Mouse (Mus musculus) embryo, embryonic 9.5 days (tissue): ENCODE results near the gene Crybb1.

Experiments used
- DNase-seq: peaks from one replicate; pipeline ENCODE4 v3.0.0-alpha.2; 2017; ENCODE audit errors: extremely low spot score

Gene Crybb1

DNA sequence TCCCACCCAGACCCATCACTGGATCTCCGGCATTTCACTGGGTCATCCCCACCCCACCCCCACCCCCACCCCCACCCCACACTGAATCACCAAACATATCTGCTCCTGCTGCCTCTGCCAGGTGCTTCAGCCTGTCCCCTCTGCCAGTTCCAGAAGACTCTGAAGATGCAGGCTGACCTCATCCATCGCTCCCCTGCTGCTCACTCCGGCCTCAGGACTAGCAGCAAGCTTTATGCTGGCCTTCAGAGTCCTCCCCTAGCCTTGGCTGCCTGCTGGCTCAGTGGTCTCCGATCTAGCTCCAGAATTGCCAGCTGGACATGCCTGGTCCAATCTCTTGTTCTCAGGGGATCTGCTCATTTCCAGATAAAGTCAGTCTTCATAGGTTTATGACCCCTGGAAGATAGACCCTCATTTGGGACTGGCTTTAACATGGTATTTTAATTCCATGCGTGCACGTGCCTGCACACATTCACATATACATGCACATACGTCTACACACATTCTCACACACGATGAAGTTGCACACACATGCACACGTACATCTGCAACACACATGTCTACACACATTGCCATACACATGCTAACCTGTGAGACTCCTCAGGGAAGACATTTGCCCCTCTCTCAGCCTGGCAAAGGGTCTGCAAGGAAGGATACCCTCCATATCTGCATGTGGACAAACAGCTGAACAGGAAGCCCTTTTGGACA lies 17.6 kb upstream of the Crybb1 start:
- DNase-seq = no peak

GRCm38 (mm10) chr5:112238781-112239482 lies 16.7 kb upstream of the Crybb1 start:
- DNase-seq = no peak

GRCm38 (mm10) chr5:112240761-112241160 lies 14.9 kb upstream of the Crybb1 start:
- DNase-seq = peak; percentile 89

DNA sequence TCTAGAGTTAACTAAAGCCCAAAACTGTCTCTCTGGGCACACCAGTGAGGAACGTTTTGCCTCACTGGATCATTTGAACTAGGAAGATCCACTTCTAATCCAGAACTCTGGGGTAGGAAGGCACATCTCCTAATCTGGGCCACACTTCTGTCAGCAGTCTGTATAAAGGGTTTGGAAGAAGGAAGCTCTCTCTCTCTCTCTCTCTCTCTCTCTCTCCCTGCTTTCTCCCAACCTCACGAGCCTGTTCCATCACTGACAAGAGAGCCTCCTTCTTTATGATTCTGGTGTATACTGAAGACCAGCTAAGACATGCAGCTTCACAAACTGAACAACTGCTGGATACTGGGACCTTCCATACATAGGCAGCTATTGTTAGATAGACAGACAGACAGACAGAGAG lies 13.8 kb upstream of the Crybb1 start:
- DNase-seq = no peak

- DNase-seq = no peak
Measured at GRCm38 (mm10) chr5:112242361-112242778, 13.2 kb upstream of the Crybb1 start.

- DNase-seq = no peak
Measured at GRCm38 (mm10) chr5:112243041-112243440, 12.6 kb upstream of the Crybb1 start.

DNA sequence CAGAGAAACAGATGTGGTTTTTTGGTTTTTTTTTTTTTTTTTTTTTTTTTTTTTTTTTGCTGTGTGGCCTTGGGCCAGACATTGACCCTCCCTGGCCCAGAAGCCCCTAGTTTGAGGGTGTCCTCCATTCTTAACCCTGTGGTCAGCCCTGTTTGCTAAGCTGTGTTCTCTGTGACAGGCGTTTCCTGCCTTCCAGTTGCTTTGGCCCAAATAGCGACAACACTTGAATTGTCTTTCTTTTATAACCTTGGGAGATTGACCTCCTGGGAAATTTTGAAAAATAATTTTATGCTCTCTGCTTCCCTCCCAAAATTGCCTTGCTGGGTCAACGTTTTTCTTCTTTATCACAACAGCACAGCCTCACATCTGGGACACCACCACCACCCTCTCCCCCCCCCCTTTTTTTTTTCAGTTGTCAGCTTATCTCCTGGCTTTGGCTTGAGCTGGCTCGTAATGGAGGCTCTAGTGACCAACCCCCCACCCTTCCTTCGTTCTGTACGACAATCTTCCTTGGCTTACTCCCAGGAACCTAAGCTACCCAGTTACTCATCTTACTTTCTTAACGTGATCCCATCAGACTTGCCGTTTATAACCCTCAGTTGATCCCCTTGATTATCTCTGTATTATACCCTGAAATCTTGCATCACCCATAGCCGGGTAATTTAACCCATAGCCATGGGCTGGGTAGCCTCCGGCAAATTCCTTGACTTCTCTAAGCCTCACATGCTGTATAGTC lies 11.9 kb upstream of the Crybb1 start:
- DNase-seq = no peak

- DNase-seq = no peak
Measured at GRCm38 (mm10) chr5:112244275-112244562, 11.4 kb upstream of the Crybb1 start.

DNA sequence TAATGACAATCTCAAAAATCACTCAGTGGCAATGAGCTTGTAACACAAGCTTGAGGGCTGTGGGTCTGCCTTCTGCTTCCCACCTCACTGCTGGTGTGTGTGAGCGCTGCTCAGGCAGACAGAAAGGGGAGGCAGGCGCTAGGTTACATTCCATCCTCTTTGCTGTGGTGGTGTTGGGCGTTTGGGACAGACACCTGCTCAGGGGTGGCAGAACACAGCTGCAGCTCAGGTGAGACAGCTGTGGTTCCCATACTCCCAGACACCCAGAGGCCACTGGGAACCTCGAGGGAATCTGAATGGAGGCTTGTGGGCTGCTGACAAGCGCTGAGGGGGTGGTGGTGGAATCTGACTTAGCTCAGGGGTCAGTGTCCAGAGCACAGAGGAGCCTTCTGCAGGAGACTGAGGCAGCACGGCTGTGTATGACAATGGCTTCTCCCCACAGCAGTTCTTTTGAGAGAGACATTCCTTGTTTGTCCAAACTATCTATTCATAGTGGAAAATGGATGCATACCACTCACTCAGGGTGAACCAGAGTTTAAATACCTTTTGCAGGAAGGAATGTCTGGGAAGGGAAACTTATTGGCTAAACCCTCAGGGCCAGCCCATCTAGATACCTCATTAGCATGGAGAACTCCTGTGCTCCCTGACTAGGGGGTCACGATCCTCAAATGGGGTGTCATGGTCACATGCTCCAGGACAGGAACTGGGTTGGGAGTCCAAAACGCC lies 10.6 kb upstream of the Crybb1 start:
- no peak for DNase-seq

GRCm38 (mm10) chr5:112247399-112247798 lies 8.2 kb upstream of the Crybb1 start:
- DNase-seq = no peak

- no peak for DNase-seq
Measured at GRCm38 (mm10) chr5:112249106-112249505, 6.5 kb upstream of the Crybb1 start.

GRCm38 (mm10) chr5:112252400-112252799 lies 3.2 kb upstream of the Crybb1 start, which contains the start of gene Cryba4:
TSS of gene Cryba4 (minus strand) at chr5:112252518.
- no peak for DNase-seq

- no peak for DNase-seq
Measured at GRCm38 (mm10) chr5:112253169-112253568, 2.4 kb upstream of the Crybb1 start.

GRCm38 (mm10) chr5:112254282-112254806 lies 1.3 kb upstream of the Crybb1 start:
- DNase-seq = no peak

DNA sequence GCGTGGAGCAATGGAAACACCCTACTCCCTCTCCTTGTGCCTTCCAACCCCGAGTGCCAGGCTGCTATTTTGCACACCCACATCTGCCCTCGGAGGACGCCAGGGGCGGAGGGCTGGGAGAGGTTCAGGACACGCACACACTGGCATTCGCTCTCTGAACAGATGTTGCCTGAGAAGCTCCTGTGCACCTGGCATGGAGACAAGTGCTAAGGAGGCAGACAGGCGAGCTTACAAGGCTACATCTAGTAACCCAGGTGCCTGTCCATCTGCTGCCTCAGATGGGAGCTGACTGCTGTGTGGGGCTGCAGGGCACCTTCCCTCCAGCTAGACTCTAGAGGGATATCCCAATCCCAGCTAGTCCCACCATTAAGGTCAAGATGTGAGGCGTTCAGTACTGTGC lies 842 bp downstream of the Crybb1 start:
- no peak for DNase-seq

DNA sequence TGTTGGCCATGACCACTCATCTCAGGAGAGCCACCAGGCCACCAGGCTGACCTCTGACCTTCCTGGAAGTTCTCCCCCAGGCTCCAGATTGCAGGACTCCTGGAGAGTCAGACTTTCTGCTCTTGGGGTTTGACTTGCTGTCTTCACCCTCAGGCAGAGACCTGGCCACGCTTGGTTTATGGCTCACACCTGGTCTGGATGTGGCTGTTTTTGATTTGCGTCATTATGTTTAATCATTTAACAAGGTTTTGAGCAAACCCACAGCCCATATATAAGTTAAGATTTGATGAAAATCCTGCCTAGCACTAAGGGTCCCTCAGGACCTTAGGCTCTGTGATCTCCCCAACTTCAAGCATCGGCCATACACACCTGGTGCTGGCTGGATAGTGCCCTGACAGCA lies 2.3 kb downstream of the Crybb1 start:
- no peak for DNase-seq

- no peak for DNase-seq
Measured at GRCm38 (mm10) chr5:112259862-112260650, 4.4 kb downstream of the Crybb1 start.

DNA sequence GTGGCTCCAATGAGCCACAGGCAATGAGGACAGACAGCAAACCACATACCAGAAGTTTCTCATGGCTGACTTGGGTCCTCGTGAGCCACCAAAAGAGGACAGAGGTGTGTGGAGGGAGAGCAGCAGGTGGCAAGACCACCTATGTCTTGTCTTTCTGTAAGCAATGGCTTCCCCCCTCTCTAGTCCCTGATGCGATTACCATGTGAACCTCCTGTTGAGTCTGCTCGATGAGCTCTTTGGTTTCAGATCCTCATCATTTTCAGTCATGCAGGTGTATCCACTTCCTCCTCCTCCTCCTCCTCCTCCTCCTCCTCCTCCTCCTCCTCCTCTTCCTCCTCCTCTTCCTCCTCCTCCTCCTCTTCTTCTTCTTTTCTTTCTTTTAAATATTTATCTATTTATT lies 5.2 kb downstream of the Crybb1 start:
- DNase-seq = no peak

GRCm38 (mm10) chr5:112264099-112264498 lies 8.5 kb downstream of the Crybb1 start:
- DNase-seq = no peak

- DNase-seq = no peak
Measured at GRCm38 (mm10) chr5:112265110-112265509, 9.5 kb downstream of the Crybb1 start.

DNA sequence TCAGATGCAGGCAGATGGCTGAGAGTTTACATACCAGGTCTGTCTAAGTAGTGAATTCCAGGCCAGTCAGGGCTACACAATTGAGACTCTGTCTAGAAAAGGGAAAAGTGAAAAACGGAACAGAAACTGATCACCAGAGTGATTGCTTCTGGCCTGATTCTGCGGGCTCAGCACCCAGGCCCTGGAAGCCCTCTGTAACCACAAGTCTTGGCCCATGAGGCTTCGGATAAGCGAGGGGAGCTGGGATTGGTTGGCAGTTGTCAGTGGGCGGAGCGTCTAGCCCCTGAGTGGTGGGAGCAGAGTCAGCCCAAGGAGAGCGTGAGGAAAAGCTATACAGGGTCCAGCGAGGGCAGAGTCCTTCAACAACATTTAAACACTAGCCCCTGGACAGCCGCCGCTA lies 9.9 kb downstream of the Crybb1 start:
- peak; percentile 65 for DNase-seq
